Mouse (Mus musculus): ENCODE data around the gene Itih5. TPM values are rescaled to one million over a fixed set of nuclear protein-coding genes. Genes with fewer than 3 reads are reported as not detected.

The Itih5 gene
- polyA plus RNA-seq, 1 experiment from 2014 or later, result 1.4 TPM

- Histone ChIP-seq H3K9ac (replicated peaks; ENCODE audit: low read depth, low read length) (no peak overlapping the region), H3K27me3 (ENCODE audit: control insufficient read depth, insufficient read depth, low read length) (peaks cover 4% of the 10 kb centered on the region; the same call in 1 of the 2 replicates), H3K9me3 (ENCODE audit: control insufficient read depth, low read length) (no peaks in the 10 kb centered on the region), H3K4me2 (ENCODE audit: low read depth, low read length) (0 out of 2 replicates have a peak overlapping the region, but pooled peaks have one; percentile 17), H3K4me1 (ENCODE audit: control insufficient read depth, insufficient read depth, low read length) (no peaks in the 10 kb centered on the region), H3K27ac (ENCODE audit: low read depth, low read length) (no peak overlapping the region), H3K36me3 (ENCODE audit: control insufficient read depth, insufficient read depth, low read length) (no peaks in the 10 kb centered on the region), H3K4me3 (ENCODE audit: low read depth, low read length) (no peak overlapping the region)
- 10% methylated on average over 12 of the region's 12 CpGs for WGBS
- peak; percentile 54 for ATAC-seq (ENCODE audit: low read depth)
Measured at GRCm38 (mm10) chr2:10288142-10288831, 134.9 kb downstream of the Itih5 start.

GRCm38 (mm10) chr2:10288881-10289280, 135.5 kb downstream of the Itih5 start:
- no peaks in the 10 kb centered on the region for H3K4me1 ChIP-seq (ENCODE audit: control insufficient read depth, insufficient read depth, low read length)
- no peak overlapping the region for H3K9ac ChIP-seq (replicated peaks; ENCODE audit: low read depth, low read length)
- ATAC-seq (ENCODE audit: low read depth), result no peak
- WGBS, result 0% methylated on average over 1 of the region's 1 CpGs
- H3K27ac ChIP-seq (ENCODE audit: low read depth, low read length), result no peak overlapping the region
- H3K36me3 ChIP-seq (ENCODE audit: control insufficient read depth, insufficient read depth, low read length), result no peaks in the 10 kb centered on the region
- peaks cover 4% of the 10 kb centered on the region; the same call in 1 of the 2 replicates for H3K27me3 ChIP-seq (ENCODE audit: control insufficient read depth, insufficient read depth, low read length)
- no peak overlapping the region for H3K4me2 ChIP-seq (ENCODE audit: low read depth, low read length)
- no peaks in the 10 kb centered on the region for H3K9me3 ChIP-seq (ENCODE audit: control insufficient read depth, low read length)
- H3K4me3 ChIP-seq (ENCODE audit: low read depth, low read length), result no peak overlapping the region

GRCm38 (mm10) chr2:10290115-10290514, 136.7 kb downstream of the Itih5 start:
- no peak overlapping the region for H3K4me3 ChIP-seq (ENCODE audit: low read depth, low read length)
- no peak overlapping the region for H3K9ac ChIP-seq (replicated peaks; ENCODE audit: low read depth, low read length)
- H3K36me3 ChIP-seq (ENCODE audit: control insufficient read depth, insufficient read depth, low read length), result no peaks in the 10 kb centered on the region
- no peaks in the 10 kb centered on the region for H3K4me1 ChIP-seq (ENCODE audit: control insufficient read depth, insufficient read depth, low read length)
- H3K27me3 ChIP-seq (ENCODE audit: control insufficient read depth, insufficient read depth, low read length), result peaks cover 4% of the 10 kb centered on the region; the same call in 1 of the 2 replicates
- H3K9me3 ChIP-seq (ENCODE audit: control insufficient read depth, low read length), result no peaks in the 10 kb centered on the region
- no peak overlapping the region for H3K27ac ChIP-seq (ENCODE audit: low read depth, low read length)
- ATAC-seq (ENCODE audit: low read depth), result no peak
- WGBS, result 83% methylated on average over 7 of the region's 7 CpGs
- no peak overlapping the region for H3K4me2 ChIP-seq (ENCODE audit: low read depth, low read length)

- no peaks in the 10 kb centered on the region for H3K4me1 ChIP-seq (ENCODE audit: control insufficient read depth, insufficient read depth, low read length)
- peak; percentile 78; the same call in 1 of the 2 replicates for ATAC-seq (ENCODE audit: low read depth)
- H3K27me3 ChIP-seq (ENCODE audit: control insufficient read depth, insufficient read depth, low read length), result peaks cover 4% of the 10 kb centered on the region; the same call in 1 of the 2 replicates
- H3K9me3 ChIP-seq (ENCODE audit: control insufficient read depth, low read length), result no peaks in the 10 kb centered on the region
- no peak overlapping the region for H3K4me3 ChIP-seq (ENCODE audit: low read depth, low read length)
- H3K27ac ChIP-seq (ENCODE audit: low read depth, low read length), result no peak overlapping the region
- H3K36me3 ChIP-seq (ENCODE audit: control insufficient read depth, insufficient read depth, low read length), result no peaks in the 10 kb centered on the region
- no peak overlapping the region for H3K4me2 ChIP-seq (ENCODE audit: low read depth, low read length)
- H3K9ac ChIP-seq (replicated peaks; ENCODE audit: low read depth, low read length), result no peak overlapping the region
- WGBS, result 20% methylated on average over 10 of the region's 10 CpGs
Measured at GRCm38 (mm10) chr2:10293556-10294206, 140.3 kb downstream of the Itih5 start.

- Histone ChIP-seq H3K36me3 (ENCODE audit: control insufficient read depth, insufficient read depth, low read length) (no peaks in the 10 kb centered on the region), H3K9ac (replicated peaks; ENCODE audit: low read depth, low read length) (no peak overlapping the region), H3K4me2 (ENCODE audit: low read depth, low read length) (no peak overlapping the region), H3K9me3 (ENCODE audit: control insufficient read depth, low read length) (no peaks in the 10 kb centered on the region), H3K4me3 (ENCODE audit: low read depth, low read length) (no peak overlapping the region), H3K4me1 (ENCODE audit: control insufficient read depth, insufficient read depth, low read length) (no peaks in the 10 kb centered on the region), H3K27me3 (ENCODE audit: control insufficient read depth, insufficient read depth, low read length) (peaks cover 4% of the 10 kb centered on the region; the same call in 1 of the 2 replicates), H3K27ac (ENCODE audit: low read depth, low read length) (no peak overlapping the region)
- no peak for ATAC-seq (ENCODE audit: low read depth)
- 5% methylated on average over 11 of the region's 11 CpGs for WGBS
Measured at GRCm38 (mm10) chr2:10295908-10296307, 142.5 kb downstream of the Itih5 start.

GRCm38 (mm10) chr2:10300244-10300643, 146.9 kb downstream of the Itih5 start:
- Histone ChIP-seq H3K27me3 (ENCODE audit: control insufficient read depth, insufficient read depth, low read length) (no peaks in the 10 kb centered on the region), H3K9me3 (ENCODE audit: control insufficient read depth, low read length) (no peaks in the 10 kb centered on the region), H3K4me3 (ENCODE audit: low read depth, low read length) (no peak overlapping the region), H3K27ac (ENCODE audit: low read depth, low read length) (no peak overlapping the region), H3K9ac (replicated peaks; ENCODE audit: low read depth, low read length) (no peak overlapping the region), H3K4me1 (ENCODE audit: control insufficient read depth, insufficient read depth, low read length) (no peaks in the 10 kb centered on the region), H3K4me2 (ENCODE audit: low read depth, low read length) (no peak overlapping the region), H3K36me3 (ENCODE audit: control insufficient read depth, insufficient read depth, low read length) (no peaks in the 10 kb centered on the region)
- no peak for ATAC-seq (ENCODE audit: low read depth)
- WGBS, result 53% methylated on average over 7 of the region's 7 CpGs

GRCm38 (mm10) chr2:10300771-10301170, 147.4 kb downstream of the Itih5 start:
- Histone ChIP-seq H3K4me3 (ENCODE audit: low read depth, low read length) (no peak overlapping the region), H3K4me2 (ENCODE audit: low read depth, low read length) (peak overlapping the region; percentile 30), H3K27ac (ENCODE audit: low read depth, low read length) (no peak overlapping the region), H3K9me3 (ENCODE audit: control insufficient read depth, low read length) (no peaks in the 10 kb centered on the region), H3K4me1 (ENCODE audit: control insufficient read depth, insufficient read depth, low read length) (no peaks in the 10 kb centered on the region), H3K36me3 (ENCODE audit: control insufficient read depth, insufficient read depth, low read length) (no peaks in the 10 kb centered on the region), H3K27me3 (ENCODE audit: control insufficient read depth, insufficient read depth, low read length) (no peaks in the 10 kb centered on the region), H3K9ac (replicated peaks; ENCODE audit: low read depth, low read length) (0 out of 2 replicates have a peak overlapping the region, but pooled peaks have one; percentile 7)
- 25% methylated on average over 10 of the region's 10 CpGs for WGBS
- ATAC-seq (ENCODE audit: low read depth), result peak; percentile 72; the same call in 1 of the 2 replicates

- Histone ChIP-seq H3K4me1 (ENCODE audit: control insufficient read depth, insufficient read depth, low read length) (no peaks in the 10 kb centered on the region), H3K4me3 (ENCODE audit: low read depth, low read length) (no peak overlapping the region), H3K27ac (ENCODE audit: low read depth, low read length) (no peak overlapping the region), H3K27me3 (ENCODE audit: control insufficient read depth, insufficient read depth, low read length) (no peaks in the 10 kb centered on the region), H3K9me3 (ENCODE audit: control insufficient read depth, low read length) (no peaks in the 10 kb centered on the region), H3K36me3 (ENCODE audit: control insufficient read depth, insufficient read depth, low read length) (no peaks in the 10 kb centered on the region), H3K4me2 (ENCODE audit: low read depth, low read length) (no peak overlapping the region), H3K9ac (replicated peaks; ENCODE audit: low read depth, low read length) (no peak overlapping the region)
- ATAC-seq (ENCODE audit: low read depth), result no peak
- WGBS, result 64% methylated on average over 3 of the region's 3 CpGs
Measured at GRCm38 (mm10) chr2:10301391-10301790, 148.0 kb downstream of the Itih5 start.

GRCm38 (mm10) chr2:10301997-10302396, 148.6 kb downstream of the Itih5 start:
- 97% methylated on average over 9 of the region's 9 CpGs for WGBS

More at GRCm38 (mm10) chr2:10301997-10302396, 148.6 kb downstream of the Itih5 start:
- Histone ChIP-seq H3K9ac (replicated peaks; ENCODE audit: low read depth, low read length) (no peak overlapping the region), H3K27me3 (ENCODE audit: control insufficient read depth, insufficient read depth, low read length) (no peaks in the 10 kb centered on the region), H3K4me1 (ENCODE audit: control insufficient read depth, insufficient read depth, low read length) (no peaks in the 10 kb centered on the region), H3K4me2 (ENCODE audit: low read depth, low read length) (no peak overlapping the region), H3K4me3 (ENCODE audit: low read depth, low read length) (no peak overlapping the region), H3K36me3 (ENCODE audit: control insufficient read depth, insufficient read depth, low read length) (no peaks in the 10 kb centered on the region), H3K9me3 (ENCODE audit: control insufficient read depth, low read length) (no peaks in the 10 kb centered on the region), H3K27ac (ENCODE audit: low read depth, low read length) (no peak overlapping the region)
- no peak for ATAC-seq (ENCODE audit: low read depth)
